Mouse (Mus musculus): ENCODE measurements around the gene Chad.

Gene Chad

GRCm38 (mm10) chr11:94564437-94565150 is at the start of gene Chad:
TSS of gene Chad (plus strand) at chr11:94565047.
- in situ Hi-C loops (cut with MboI; ENCODE audit: low sequenced_read_pairs), result no loop called here

GRCm38 (mm10) chr11:94521219-94521843 is 43.5 kb upstream of the Chad start, which contains the start of gene Mycbpap:
TSS of gene Mycbpap (minus strand) at chr11:94521742.
- in situ Hi-C loops (cut with MboI; ENCODE audit: low sequenced_read_pairs), result no loop called here

DNA sequence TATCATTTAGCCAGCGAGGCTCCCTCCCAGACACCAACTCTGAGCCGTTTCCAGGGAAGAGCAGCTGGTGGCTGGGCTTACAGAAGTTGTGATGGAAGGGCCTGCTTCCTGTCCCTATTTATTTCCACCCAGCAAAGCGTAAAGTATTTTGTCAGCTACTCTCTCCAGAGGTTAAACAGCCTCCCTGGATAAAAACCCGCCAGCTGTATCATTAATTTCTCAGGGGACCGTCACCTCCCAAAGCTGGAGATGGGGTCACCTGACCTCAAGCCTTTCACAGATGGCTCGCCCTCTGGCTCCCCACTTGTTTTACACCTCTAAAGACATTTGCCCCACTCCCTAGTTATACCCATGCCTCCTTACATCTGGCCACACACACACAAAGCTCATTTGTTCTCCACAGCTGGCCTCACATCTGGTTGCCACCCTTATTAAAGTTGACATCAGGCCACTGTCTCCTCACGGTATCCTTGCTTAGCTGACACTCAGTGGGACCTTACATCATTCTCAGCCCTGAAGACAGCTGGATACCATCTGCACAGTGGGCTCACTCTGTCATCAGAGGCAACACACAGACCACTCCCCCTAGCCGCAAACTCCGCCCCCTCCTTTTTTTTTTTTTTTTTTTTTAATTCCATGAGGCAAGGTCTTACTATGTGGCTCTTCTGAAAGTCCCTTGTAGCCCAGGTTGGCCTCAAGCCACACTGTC is 38.5 kb upstream of the Chad start:
- in situ Hi-C loops (cut with MboI; ENCODE audit: low sequenced_read_pairs), result no loop called here

DNA sequence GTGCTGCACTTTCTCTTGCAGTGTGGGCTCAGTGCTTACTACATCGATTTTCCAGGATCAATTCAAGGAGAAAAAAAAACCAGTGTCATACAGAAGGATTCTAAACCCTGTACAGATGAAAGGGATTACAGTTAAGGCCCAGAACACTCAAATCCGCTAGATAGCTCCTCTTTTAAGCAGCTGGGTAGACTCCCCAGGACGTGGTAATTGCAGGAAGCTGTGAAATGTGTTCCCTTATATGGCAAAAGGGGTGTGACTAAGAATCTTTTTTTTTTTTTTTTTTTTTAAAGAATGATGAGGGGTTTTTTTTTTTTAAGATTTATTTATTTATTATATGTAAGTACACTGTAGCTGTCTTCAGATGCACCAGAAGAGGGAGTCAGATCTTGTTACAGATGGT is 36.0 kb upstream of the Chad start:
- in situ Hi-C loops (cut with MboI; ENCODE audit: low sequenced_read_pairs), result no loop called here

GRCm38 (mm10) chr11:94533171-94533570 is 31.7 kb upstream of the Chad start:
- in situ Hi-C loops (cut with MboI; ENCODE audit: low sequenced_read_pairs), result no loop called here

GRCm38 (mm10) chr11:94538733-94539292 is 26.0 kb upstream of the Chad start:
- in situ Hi-C loops (cut with MboI; ENCODE audit: low sequenced_read_pairs), result no loop called here

- in situ Hi-C loops (cut with MboI; ENCODE audit: low sequenced_read_pairs), result no loop called here
These were observed 25.1 kb upstream of the Chad start for GRCm38 (mm10) chr11:94539761-94540160.

- in situ Hi-C loops (cut with MboI; ENCODE audit: low sequenced_read_pairs), result no loop called here
These were observed 22.4 kb upstream of the Chad start for GRCm38 (mm10) chr11:94542400-94542799.

GRCm38 (mm10) chr11:94543344-94543743 is 21.5 kb upstream of the Chad start:
- in situ Hi-C loops (cut with MboI; ENCODE audit: low sequenced_read_pairs), result no loop called here

GRCm38 (mm10) chr11:94543932-94544331 is 20.9 kb upstream of the Chad start:
- in situ Hi-C loops (cut with MboI; ENCODE audit: low sequenced_read_pairs), result no loop called here

GRCm38 (mm10) chr11:94544422-94544821 is 20.4 kb upstream of the Chad start:
- in situ Hi-C loops (cut with MboI; ENCODE audit: low sequenced_read_pairs), result no loop called here

GRCm38 (mm10) chr11:94546381-94546780 is 18.5 kb upstream of the Chad start:
- in situ Hi-C loops (cut with MboI; ENCODE audit: low sequenced_read_pairs), result no loop called here

DNA sequence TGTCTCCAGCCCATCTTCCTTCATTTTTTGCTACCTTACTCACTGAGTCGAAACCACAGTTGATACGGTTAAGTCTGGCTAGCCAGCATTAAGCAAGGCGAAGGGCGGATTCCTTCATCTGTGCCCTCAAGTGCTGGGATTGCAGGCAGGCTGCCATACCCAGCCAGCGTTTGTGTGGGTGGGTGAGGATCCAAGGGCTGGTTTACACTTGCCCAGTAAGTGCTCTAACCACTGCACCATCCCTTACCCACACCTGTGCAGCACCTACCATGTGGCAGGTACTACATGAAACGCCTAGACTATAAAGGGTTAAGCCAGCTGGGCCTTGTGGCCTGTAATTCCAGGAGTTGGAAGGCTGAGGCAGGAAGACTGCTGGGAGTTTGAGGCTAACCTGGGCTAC is 17.6 kb upstream of the Chad start:
- in situ Hi-C loops (cut with MboI; ENCODE audit: low sequenced_read_pairs), result no loop called here

DNA sequence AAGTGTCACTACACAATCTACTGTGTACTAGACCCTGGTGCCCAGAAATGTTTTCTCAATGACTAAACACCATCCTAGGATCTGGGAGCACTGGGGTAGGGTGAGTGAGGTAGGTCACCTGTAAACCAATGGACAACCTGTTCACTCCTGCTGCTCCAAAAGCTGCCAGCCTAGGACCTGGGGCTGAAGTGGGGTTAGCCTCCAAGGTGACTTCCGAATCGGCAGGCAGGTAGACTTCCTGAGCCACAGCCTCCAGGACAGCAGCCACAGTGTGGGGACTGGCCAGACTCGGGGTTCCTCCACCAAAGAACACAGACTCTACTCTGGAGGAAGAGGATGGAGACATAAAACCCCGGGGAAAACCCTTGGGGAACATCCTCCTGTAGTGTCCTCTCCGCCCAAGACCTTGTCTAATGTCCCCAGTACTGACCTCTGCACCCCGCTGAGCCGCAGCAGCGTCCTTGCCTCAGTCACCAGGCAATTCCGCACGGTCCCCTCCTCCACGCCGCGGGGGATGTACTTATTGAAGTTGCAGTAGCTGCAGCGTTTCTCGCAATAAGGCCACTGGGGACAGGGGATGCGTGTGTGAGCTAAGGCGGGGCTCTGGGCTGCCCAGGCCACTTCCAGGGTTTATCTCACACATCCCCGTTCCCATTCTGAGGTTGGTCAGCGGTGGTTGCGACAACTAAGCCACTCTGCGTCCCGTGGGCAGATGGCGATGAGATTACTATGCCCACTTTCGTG is 16.6 kb upstream of the Chad start:
- in situ Hi-C loops (cut with MboI; ENCODE audit: low sequenced_read_pairs), result no loop called here

GRCm38 (mm10) chr11:94548888-94549690 is 15.8 kb upstream of the Chad start, which contains the start of gene Rsad1:
TSS of gene Rsad1 (minus strand) at chr11:94549255.
- in situ Hi-C loops (cut with MboI; ENCODE audit: low sequenced_read_pairs), result no loop called here

DNA sequence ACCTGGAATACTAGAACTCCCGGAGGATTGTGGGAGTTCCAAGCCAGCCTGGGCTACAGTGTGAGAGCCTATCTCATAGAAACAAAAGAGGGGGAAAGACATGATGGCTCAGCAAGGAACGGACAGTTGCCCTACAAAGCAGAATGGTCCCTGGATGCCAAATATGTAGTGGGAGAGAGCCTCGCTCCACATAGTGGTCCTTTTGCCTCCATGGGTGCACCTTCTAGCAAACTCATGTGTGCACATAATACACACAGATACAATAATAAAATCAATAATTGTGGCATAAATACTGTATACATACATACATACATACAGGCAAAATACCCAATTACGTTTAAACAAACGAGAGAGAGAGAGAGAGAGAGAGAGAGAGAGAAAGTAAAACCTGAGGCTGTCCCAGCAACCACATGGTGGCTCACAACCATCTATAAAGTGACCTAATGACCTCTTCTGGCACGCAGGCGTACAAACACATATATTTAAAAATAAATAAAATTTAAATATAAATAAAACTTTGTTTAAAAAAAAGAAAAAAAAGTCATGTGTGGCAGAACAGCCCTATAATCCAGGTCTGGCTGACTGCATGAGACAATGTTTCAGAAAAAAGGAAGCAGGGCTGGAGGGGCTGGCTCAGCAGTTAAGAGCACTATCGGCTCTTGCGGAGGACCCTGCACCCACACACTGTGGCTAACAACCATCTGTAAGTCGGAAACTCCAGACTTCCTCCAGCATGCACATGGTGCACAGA is 15.0 kb upstream of the Chad start:
- in situ Hi-C loops (cut with MboI; ENCODE audit: low sequenced_read_pairs), result no loop called here

DNA sequence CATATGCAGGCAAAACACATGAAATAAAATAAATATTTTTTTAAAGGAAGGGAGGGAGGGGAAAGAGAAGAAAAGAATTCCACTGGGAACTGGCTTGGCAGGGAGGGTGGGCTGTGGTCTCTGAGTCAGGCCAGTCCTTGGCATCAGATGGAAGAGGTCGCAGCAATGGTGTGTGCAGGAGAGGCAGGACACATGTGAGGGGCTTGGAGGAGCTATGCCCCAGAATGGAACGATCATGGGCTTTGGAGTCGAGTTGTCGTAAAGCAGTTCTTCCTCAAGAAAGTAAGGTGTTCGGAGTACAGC is 14.5 kb upstream of the Chad start:
- in situ Hi-C loops (cut with MboI; ENCODE audit: low sequenced_read_pairs), result no loop called here

DNA sequence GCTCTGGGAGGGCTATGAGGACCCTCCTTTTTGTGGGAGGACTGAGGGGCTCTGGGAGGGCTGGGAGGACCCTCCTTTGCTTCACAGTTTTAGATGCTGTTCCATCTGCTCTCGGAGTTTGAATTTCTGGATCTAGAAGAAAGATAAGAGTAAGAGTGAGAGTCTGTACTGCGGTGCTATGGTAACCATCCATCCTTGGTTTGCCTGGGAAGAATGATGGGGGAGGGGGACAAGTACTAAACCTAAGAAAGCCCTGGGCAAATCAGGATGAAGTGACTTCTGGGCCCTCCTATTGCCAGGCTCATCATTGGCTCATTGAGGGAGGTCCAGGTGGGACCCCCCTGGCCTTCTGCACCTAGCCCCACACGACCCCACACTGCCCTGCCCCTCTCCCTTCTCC is 6.6 kb upstream of the Chad start:
- in situ Hi-C loops (cut with MboI; ENCODE audit: low sequenced_read_pairs), result no loop called here

DNA sequence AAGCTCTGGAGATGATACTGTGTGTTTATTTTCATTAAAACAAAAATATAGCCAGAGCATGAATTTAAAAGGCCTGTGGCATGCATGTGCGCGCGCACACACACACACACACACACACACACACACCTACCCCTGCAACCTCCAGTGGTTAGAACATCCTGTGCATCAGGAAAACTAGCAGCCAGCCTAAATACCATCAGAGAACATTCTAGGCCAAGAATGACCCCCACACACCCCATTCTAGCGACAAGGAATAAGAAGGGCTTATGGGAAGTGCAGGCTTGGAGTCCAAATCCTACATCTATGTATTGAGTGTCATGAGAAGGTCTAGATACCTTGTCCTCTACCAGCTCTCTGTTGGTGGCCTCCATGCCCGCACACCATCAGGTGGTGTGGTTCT is 1.5 kb upstream of the Chad start:
- in situ Hi-C loops (cut with MboI; ENCODE audit: low sequenced_read_pairs), result no loop called here

GRCm38 (mm10) chr11:94563821-94564220 is 1.0 kb upstream of the Chad start:
- in situ Hi-C loops (cut with MboI; ENCODE audit: low sequenced_read_pairs), result no loop called here

All from CH12F3 (cell line).